Mouse (Mus musculus): ENCODE measurements at regions not wholly inside any gene's neighbourhood (a gene's known extent, or its start where the extent isn't known, plus 50 kb on each side); places are given as distances from the start of the nearest gene placed in this dataset.

- intact Hi-C loops (cut with DNase I) = loop anchor here (1.0 kb wide), 1 partner anchor 26 kb away; no protein-coding TSS in a partner anchor
- no peak overlapping the region for H3K27ac ChIP-seq
Measured at GRCm38 (mm10) chr2:84072881-84073583, 82.7 kb downstream of the Gm13691 start.

GRCm38 (mm10) chr2:84075944-84076343, 85.6 kb downstream of the Gm13691 start:
- no peak for TF ChIP-seq CTCF (IDR thresholded peaks at IDR 0.05)
- H3K4me3 ChIP-seq = no peak overlapping the region
- DNase-seq (ENCODE audit: extremely low spot score in 1 of 2, low spot score in 2 of 2) = no peak
- H3K27ac ChIP-seq = no peak overlapping the region
- intact Hi-C loops (cut with DNase I) = no loop called here

More at GRCm38 (mm10) chr2:84072881-84073583, 82.7 kb downstream of the Gm13691 start:
- no peak overlapping the region for H3K4me3 ChIP-seq
- no peak for TF ChIP-seq CTCF (IDR thresholded peaks at IDR 0.05)
- DNase-seq (ENCODE audit: extremely low spot score in 1 of 2, low spot score in 2 of 2) = no peak

- no peak overlapping the region for H3K4me3 ChIP-seq
- no peak for DNase-seq (ENCODE audit: extremely low spot score in 1 of 2, low spot score in 2 of 2)
- no peak for TF ChIP-seq CTCF (IDR thresholded peaks at IDR 0.05)
- H3K27ac ChIP-seq = no peak overlapping the region
- intact Hi-C loops (cut with DNase I) = no loop called here
Measured at GRCm38 (mm10) chr2:84079284-84079683, 88.9 kb downstream of the Gm13691 start.

GRCm38 (mm10) chr2:84080228-84080627, 89.9 kb downstream of the Gm13691 start:
- intact Hi-C loops (cut with DNase I) = no loop called here
- TF ChIP-seq CTCF (IDR thresholded peaks at IDR 0.05) = no peak
- no peak overlapping the region for H3K27ac ChIP-seq
- no peak overlapping the region for H3K4me3 ChIP-seq
- no peak for DNase-seq (ENCODE audit: extremely low spot score in 1 of 2, low spot score in 2 of 2)

GRCm38 (mm10) chr2:84094751-84095150, 104.4 kb downstream of the Gm13691 start:
- no peak overlapping the region for H3K4me3 ChIP-seq
- intact Hi-C loops (cut with DNase I) = no loop called here
- no peak for TF ChIP-seq CTCF (IDR thresholded peaks at IDR 0.05)
- no peak for DNase-seq (ENCODE audit: extremely low spot score in 1 of 2, low spot score in 2 of 2)
- H3K27ac ChIP-seq = no peak overlapping the region

- intact Hi-C loops (cut with DNase I) = no loop called here
- DNase-seq (ENCODE audit: extremely low spot score in 1 of 2, low spot score in 2 of 2) = no peak
- no peak for TF ChIP-seq CTCF (IDR thresholded peaks at IDR 0.05)
- no peak overlapping the region for H3K27ac ChIP-seq
- H3K4me3 ChIP-seq = no peak overlapping the region
Measured at GRCm38 (mm10) chr2:84098746-84099145, 108.4 kb downstream of the Gm13691 start.

GRCm38 (mm10) chr2:84113562-84113961, 123.2 kb downstream of the Gm13691 start:
- no peak overlapping the region for H3K27ac ChIP-seq
- no peak for TF ChIP-seq CTCF (IDR thresholded peaks at IDR 0.05)
- H3K4me3 ChIP-seq = no peak overlapping the region
- intact Hi-C loops (cut with DNase I) = no loop called here
- DNase-seq (ENCODE audit: extremely low spot score in 1 of 2, low spot score in 2 of 2) = no peak

GRCm38 (mm10) chr2:84119839-84120238, 129.5 kb downstream of the Gm13691 start:
- Histone ChIP-seq H3K4me3 (no peak overlapping the region), H3K27ac (no peak overlapping the region)
- no peak for TF ChIP-seq CTCF (IDR thresholded peaks at IDR 0.05)
- no peak for DNase-seq (ENCODE audit: extremely low spot score in 1 of 2, low spot score in 2 of 2)
- intact Hi-C loops (cut with DNase I) = no loop called here

- Histone ChIP-seq H3K27ac (no peak overlapping the region), H3K4me3 (no peak overlapping the region)
- no peak for DNase-seq (ENCODE audit: extremely low spot score in 1 of 2, low spot score in 2 of 2)
- intact Hi-C loops (cut with DNase I) = no loop called here
- TF ChIP-seq CTCF (IDR thresholded peaks at IDR 0.05) = no peak
Measured at GRCm38 (mm10) chr2:84127586-84127985, 137.2 kb downstream of the Gm13691 start.

- no peak for TF ChIP-seq CTCF (IDR thresholded peaks at IDR 0.05)
- Histone ChIP-seq H3K27ac (no peak overlapping the region), H3K4me3 (no peak overlapping the region)
- DNase-seq (ENCODE audit: extremely low spot score in 1 of 2, low spot score in 2 of 2) = no peak
- intact Hi-C loops (cut with DNase I) = no loop called here
Measured at GRCm38 (mm10) chr2:84161742-84162141, 171.4 kb downstream of the Gm13691 start.

GRCm38 (mm10) chr2:84173450-84173849, 183.1 kb downstream of the Gm13691 start:
- TF ChIP-seq CTCF (IDR thresholded peaks at IDR 0.05) = no peak
- intact Hi-C loops (cut with DNase I) = no loop called here
- H3K27ac ChIP-seq = no peak overlapping the region
- H3K4me3 ChIP-seq = no peak overlapping the region
- no peak for DNase-seq (ENCODE audit: extremely low spot score in 1 of 2, low spot score in 2 of 2)

- no peak overlapping the region for H3K27ac ChIP-seq
- intact Hi-C loops (cut with DNase I) = no loop called here
- TF ChIP-seq CTCF (IDR thresholded peaks at IDR 0.05) = no peak
- H3K4me3 ChIP-seq = no peak overlapping the region
- no peak for DNase-seq (ENCODE audit: extremely low spot score in 1 of 2, low spot score in 2 of 2)
Measured at GRCm38 (mm10) chr2:84183624-84184287, 193.4 kb downstream of the Gm13691 start.

Data from left cerebral cortex, adult 2 months (tissue).